Mouse (Mus musculus) retina, postnatal 1 day (tissue): Measurements from ENCODE around the gene Kcnab1.
A peak's percentile ranks its signal among the peaks of the same experiment; 100 is the strongest.

Experiments
- DNase-seq: peaks from one replicate; pipeline ENCODE4 v3.0.0-alpha.2; 2012

Gene Kcnab1

DNA sequence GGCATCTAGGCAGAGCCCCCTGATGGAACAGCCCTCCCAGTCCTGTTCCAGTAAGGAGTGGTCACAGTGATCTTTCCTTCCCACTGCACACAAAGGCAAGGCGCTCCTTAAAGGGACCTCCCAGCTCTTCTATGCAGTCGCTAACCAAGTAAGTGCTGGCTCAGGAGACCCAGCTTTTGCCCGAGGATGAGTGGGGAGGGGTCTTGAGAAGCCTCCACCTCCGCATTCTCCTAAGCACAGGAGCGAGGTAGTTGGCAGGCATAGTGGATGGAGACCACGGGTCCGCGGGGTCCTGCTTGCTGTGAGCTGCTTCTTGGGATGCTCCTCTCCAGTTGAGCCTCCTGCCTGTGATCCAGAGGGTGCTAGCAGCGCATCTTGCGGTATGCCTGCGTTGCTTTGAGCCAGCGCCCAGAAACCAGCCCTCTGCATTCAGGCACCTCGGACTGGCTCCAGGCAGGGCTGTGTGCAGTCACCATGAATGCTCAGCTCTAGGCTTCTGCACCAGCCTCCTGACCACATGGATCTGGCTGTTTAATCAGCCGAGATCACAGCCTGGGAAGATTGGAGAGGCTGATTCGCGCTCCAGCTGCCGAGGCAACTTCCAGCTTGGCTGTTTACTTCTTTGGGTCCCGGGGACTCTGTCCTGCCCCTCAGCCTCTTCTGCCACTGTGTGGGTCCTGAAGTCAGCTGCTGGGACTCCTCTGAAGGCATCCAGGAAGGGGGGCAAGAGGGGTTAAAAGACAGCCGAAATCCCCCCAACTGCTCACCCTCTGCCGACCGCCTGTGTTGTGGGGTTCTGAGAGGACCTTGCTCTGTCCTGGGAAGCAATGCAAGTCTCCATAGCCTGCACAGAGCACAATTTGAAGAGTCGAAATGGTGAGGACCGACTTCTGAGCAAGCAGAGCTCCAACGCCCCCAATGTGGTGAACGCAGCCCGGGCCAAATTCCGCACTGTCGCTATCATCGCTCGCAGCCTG lies at the start of gene Kcnab1:
Kcnab1 (plus strand) TSS at position 440 of the 977 bp plus-strand sequence.
- DNase-seq: peak; percentile 69

- no peak for DNase-seq
These were observed 20.9 kb upstream of the Kcnab1 start for GRCm38 (mm10) chr3:65088295-65088694.

DNA sequence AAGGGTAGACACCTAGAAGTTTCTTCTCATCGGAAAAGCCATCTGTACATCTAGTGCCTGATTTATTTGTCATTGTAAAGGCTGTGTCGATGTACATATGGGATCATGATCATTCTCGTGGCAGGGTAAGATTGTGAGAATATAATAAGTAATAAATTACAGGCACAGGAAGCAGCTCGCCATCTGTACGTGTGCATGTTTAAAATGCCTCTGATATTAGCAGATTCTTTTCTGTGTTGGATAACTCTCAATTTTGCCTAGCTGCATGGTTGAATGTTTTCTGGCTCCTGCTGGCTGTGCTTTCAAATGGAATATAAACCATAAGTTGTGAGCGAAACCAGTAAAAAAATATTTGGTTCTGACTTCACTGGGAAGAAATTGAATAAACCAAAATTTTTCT lies 5.1 kb upstream of the Kcnab1 start:
- no peak for DNase-seq

- no peak for DNase-seq
These were observed 1.0 kb downstream of the Kcnab1 start for GRCm38 (mm10) chr3:65110190-65110589.

DNA sequence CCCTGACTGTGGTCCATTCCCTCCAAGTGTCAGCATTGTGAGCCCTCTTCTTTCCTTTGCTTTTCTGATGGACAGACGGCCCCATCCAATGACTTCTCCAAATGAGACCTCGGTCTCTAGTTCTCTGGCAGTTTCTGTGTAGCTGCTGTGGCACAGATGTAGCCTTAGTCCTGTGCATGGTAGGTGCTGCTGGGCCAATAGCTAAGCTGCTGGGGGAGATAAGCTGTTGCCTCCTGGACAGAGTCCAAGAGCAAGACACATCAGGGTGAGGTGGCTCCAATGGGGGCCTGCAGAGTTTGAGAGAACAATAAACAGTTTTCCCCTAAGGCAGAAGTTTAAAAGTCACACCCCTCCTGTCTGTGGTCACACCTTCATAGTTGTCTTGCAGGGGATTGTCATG lies 2.0 kb downstream of the Kcnab1 start:
- peak; percentile 30 for DNase-seq

DNA sequence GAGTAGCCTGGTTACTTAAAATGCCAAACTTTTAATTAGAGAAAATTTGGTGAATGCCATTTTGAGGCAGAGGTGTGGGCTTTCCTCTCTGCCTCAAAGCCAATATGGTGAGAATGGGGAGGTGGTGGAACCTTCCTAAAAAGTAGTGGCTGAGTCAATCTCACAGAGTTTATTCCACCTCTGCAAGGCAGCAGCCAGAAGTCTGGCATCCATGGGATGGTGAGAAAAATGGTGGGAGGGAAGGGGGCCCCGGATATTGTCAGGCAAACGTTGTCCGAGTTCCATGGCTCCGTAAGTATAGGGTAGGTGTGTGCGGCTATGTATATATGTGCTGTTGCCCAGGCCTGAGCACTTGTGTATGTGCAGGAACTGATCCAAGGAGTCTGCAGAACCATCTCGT lies 6.0 kb downstream of the Kcnab1 start:
- DNase-seq: no peak

DNA sequence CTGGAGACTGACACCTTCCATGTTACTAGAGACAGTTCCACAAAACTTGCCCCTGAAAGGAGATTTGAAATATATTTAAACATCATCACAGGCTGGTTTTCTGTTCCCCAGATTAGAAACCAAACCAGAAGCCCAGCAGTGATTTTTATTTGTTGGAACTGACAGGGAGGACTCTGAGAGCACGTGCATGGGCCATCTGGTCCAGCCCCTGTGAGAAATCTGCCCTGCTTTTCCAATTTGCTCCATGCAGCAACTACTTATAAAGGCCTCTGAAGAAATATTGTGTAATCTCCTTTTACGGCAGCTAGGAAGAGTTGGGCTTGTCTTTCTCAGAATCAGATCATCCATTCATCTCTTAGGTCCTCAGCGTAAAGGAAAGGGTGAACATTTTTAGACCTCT lies 7.8 kb downstream of the Kcnab1 start:
- DNase-seq: no peak

GRCm38 (mm10) chr3:65117365-65117764 lies 8.2 kb downstream of the Kcnab1 start:
- no peak for DNase-seq

- DNase-seq: no peak
These were observed 15.8 kb downstream of the Kcnab1 start for GRCm38 (mm10) chr3:65124975-65125374.

GRCm38 (mm10) chr3:65129625-65130024 lies 20.4 kb downstream of the Kcnab1 start:
- DNase-seq: no peak

DNA sequence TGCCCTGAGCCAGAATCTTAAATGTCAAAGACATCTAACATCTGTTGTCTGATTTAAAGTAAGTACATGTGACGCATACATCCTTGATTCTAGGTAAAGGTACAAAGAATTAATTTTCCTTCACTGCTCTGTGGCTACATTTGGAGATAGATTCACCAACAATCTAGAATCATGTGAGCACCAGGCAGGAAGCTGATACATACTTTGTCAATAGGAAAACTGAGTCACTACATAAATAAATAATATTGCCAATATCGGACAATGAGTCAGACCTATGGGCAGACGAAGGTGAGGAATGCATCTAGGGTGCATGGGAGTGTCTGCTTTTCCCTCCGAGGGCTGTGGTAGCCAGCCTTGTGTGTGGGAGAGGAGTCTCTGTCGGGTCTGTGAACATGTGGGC lies 25.7 kb downstream of the Kcnab1 start:
- DNase-seq: no peak

- no peak for DNase-seq
These were observed 27.7 kb downstream of the Kcnab1 start for GRCm38 (mm10) chr3:65136897-65137296.

GRCm38 (mm10) chr3:65138739-65139138 lies 29.6 kb downstream of the Kcnab1 start:
- no peak for DNase-seq

DNA sequence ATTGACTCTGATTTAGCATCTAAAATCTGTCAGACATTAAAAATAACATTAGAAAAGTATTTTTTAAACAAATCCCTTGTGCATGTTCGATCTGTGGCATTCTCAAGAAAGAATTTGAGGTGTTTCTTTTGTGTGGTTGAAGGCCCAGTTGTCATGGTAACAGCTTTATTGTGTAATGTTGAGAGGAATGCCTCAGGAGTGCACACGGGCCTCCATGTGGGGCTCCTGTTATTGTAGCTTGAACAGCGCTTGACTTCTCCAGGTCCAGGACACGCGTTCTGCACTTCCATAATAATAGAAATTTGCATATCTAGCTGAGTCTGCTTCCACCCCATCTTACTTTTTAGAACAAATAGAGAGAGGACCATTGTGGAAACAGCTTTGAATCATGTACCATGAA lies 36.0 kb downstream of the Kcnab1 start:
- no peak for DNase-seq

DNA sequence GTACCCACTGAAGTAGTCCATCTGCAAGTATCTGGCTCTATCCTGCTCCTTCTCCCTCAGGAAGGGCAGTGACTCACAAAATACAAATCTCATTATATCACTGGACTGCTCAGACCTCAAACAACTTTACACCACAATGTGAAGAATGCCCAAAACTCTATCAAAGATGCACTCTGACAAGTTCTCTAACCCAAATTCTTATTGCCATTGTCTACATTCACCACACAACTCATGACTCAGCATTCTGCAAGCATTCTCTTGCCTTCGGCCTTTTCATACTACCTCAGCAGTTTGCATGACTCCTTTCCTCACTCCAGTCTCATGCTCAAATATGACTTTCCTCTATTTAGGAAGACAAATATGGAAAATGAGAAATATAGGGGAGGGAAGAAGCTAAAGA lies 42.6 kb downstream of the Kcnab1 start:
- DNase-seq: no peak

GRCm38 (mm10) chr3:65172964-65173363 lies 63.8 kb downstream of the Kcnab1 start:
- no peak for DNase-seq

GRCm38 (mm10) chr3:65174564-65174963 lies 65.4 kb downstream of the Kcnab1 start:
- DNase-seq: no peak

GRCm38 (mm10) chr3:65175819-65176218 lies 66.6 kb downstream of the Kcnab1 start:
- DNase-seq: no peak

- DNase-seq: no peak
These were observed 67.7 kb downstream of the Kcnab1 start for GRCm38 (mm10) chr3:65176846-65177245.

- no peak for DNase-seq
These were observed 78.9 kb downstream of the Kcnab1 start for GRCm38 (mm10) chr3:65187833-65188698.

GRCm38 (mm10) chr3:65200611-65201010 lies 91.4 kb downstream of the Kcnab1 start:
- no peak for DNase-seq

DNA sequence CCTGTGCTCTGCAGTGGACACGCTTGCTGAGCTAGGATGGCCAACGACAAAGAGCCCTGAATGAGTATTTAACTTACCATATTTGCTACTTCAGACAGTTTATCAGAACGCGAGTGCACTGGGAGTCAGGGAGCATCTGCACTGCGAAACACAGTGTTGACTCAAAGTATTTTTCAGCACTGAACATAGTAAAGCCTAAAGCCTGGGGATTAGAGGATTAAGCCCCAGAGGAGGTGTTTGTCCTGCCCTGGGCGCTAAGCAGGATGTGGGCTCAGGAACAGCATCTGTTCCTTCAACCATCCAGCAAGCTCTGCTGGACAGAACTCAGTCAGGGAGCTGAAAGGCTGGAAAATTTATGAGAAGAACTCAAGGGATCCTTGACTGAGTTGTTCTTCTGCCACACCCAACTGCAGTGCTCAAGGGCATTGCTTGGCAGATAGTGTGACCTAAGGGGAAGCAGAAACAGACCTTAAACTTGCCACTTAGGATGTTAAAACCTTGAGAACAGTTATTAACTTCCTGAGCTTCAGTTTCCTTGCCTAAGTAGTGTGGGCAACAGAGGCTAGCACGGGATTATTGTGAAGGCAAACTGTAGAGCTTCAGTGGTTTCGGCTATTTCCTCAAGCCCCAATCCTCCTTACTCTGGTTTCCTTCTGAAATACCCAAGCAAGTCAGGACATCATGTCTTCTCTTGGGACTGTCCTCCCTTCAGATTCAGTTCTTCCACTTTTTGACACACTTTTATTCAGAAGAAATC lies 94.4 kb downstream of the Kcnab1 start:
- DNase-seq: peak; percentile 82
